Mouse (Mus musculus) lung, embryonic 14.5 days (tissue): Measurements from ENCODE around the gene Vmn1r13. TPM values are rescaled to one million over a fixed set of nuclear protein-coding genes. Genes with fewer than 3 reads are reported as not detected.
"Not testable (repeated sequence)": the region's sequence is repeated elsewhere in the genome, so short reads cannot be mapped to it uniquely, and the experiment has no call there.

Experiments used
- ATAC-seq: fragments of 200-750 bp; cut with Nextera tagmentation; 2 replicates; pipeline ENCODE4 v1.8.0; 2017; ENCODE audit warnings: mild to moderate bottlenecking, moderate TSS enrichment, moderate library complexity; ENCODE audit not compliant: insufficient read depth
- DNase-seq: peaks from one replicate; pipeline ENCODE4 v3.0.0-alpha.2; 2015
- H3K27ac ChIP-seq: fragments of 300-500 bp; sonication (generic); 2 replicates; pipeline ENCODE4 v1.5.1; 2014; ENCODE audit warnings: low read depth, mild to moderate bottlenecking, moderate library complexity
- H3K27me3 ChIP-seq: fragments of 300-500 bp; sonication (generic); 2 replicates; pipeline ENCODE4 v1.6.1; 2014; ENCODE audit warnings: low read length, control low read depth; ENCODE audit not compliant: insufficient read depth
- H3K36me3 ChIP-seq: fragments of 300-500 bp; sonication (generic); 2 replicates; pipeline ENCODE4 v1.6.1; 2014; ENCODE audit warnings: control low read depth; ENCODE audit not compliant: insufficient read depth
- H3K4me1 ChIP-seq: fragments of 300-500 bp; sonication (generic); 2 replicates; pipeline ENCODE4 v1.6.1; 2014; ENCODE audit warnings: antibody characterized with exemption, control low read depth; ENCODE audit not compliant: insufficient read depth
- H3K4me2 ChIP-seq: fragments of 300-500 bp; sonication (generic); 2 replicates; pipeline ENCODE4 v1.6.1; 2014; ENCODE audit warnings: mild to moderate bottlenecking
- H3K4me3 ChIP-seq: fragments of 300-500 bp; sonication (generic); 2 replicates; pipeline ENCODE4 v1.5.1; 2014; ENCODE audit warnings: low read depth, low read length
- H3K9ac ChIP-seq: fragments of 300-500 bp; sonication (generic); 2 replicates; pipeline ENCODE4 v1.6.1; 2014
- H3K9me3 ChIP-seq: fragments of 300-500 bp; sonication (generic); 2 replicates; pipeline ENCODE4 v1.6.1; 2016; ENCODE audit warnings: low read depth, low read length, control low read depth
- CTCF ChIP-seq: IDR thresholded peaks from 2 replicates; pipeline ENCODE4 v1.5.1; 2016; ENCODE audit warnings: antibody characterized with exemption, low read depth
- WGBS: fragments of 180-500 bp; shearing (Covaris S2); extraction: QIAGEN DNeasy Blood & Tissue Kit; methylation state at CpG from one replicate; pipeline ENCODE4 v1.1.7; 2014; 5-methylcytosine and 5-hydroxymethylcytosine counted together
- polyA plus RNA-seq: library from polyadenylated mRNA; unstranded; fragments of >200 nt; fragmentation: Nextera tagmentation; extraction: Ambion mirVana; gene quantifications from 2 replicates; pipeline ENCODE4 v1.2.1, GENCODE M21; 2014

Vmn1r13 gene
- polyA plus RNA-seq: not detected in 2 replicates

GRCm38 (mm10) chr6:57202990-57203389, at the start of gene Vmn1r13:
Gene Vmn1r13 (plus strand): TSS chr6:57203290.
- H3K36me3 ChIP-seq, H3K4me2 ChIP-seq, H3K9ac ChIP-seq, H3K4me3 ChIP-seq, H3K27ac ChIP-seq, ATAC-seq, DNase-seq, H3K9me3 ChIP-seq, H3K4me1 ChIP-seq, H3K27me3 ChIP-seq: not testable (repeated sequence)
- 92% methylated on average over 1 of the region's 1 CpGs for WGBS

GRCm38 (mm10) chr6:57156619-57157018, 46.5 kb upstream of the Vmn1r13 start, which contains the start of gene Vmn1r12:
Gene Vmn1r12 (plus strand): TSS chr6:57156919.
- no peak within 1 kb of the TSS for H3K4me2 ChIP-seq
- no peaks in the 10 kb centered on the region for H3K27me3 ChIP-seq
- no peaks in the 10 kb centered on the region for H3K4me1 ChIP-seq
- no peak for TF ChIP-seq CTCF
- H3K36me3 ChIP-seq: no peaks in the 10 kb centered on the region
- H3K9me3 ChIP-seq: no peaks in the 10 kb centered on the region
- no peak within 1 kb of the TSS for H3K9ac ChIP-seq
- 79% methylated on average over 2 of the region's 2 CpGs for WGBS
- H3K27ac ChIP-seq: no peak within 1 kb of the TSS
- no peak for DNase-seq
- H3K4me3 ChIP-seq: no peak within 1 kb of the TSS
- ATAC-seq: no peak

- not testable (repeated sequence) for H3K4me3 ChIP-seq, H3K27me3 ChIP-seq, ATAC-seq, H3K4me2 ChIP-seq, H3K36me3 ChIP-seq, H3K9ac ChIP-seq, H3K4me1 ChIP-seq, H3K9me3 ChIP-seq, H3K27ac ChIP-seq, DNase-seq
- 55% methylated on average over 3 of the region's 3 CpGs for WGBS
Observed at GRCm38 (mm10) chr6:57190016-57190415, 13.1 kb upstream of the Vmn1r13 start.

- 89% methylated on average over 3 of the region's 3 CpGs for WGBS
- H3K27ac ChIP-seq: no peak within 1 kb of the TSS
- no peak for TF ChIP-seq CTCF
- no peaks in the 10 kb centered on the region for H3K27me3 ChIP-seq
- H3K9ac ChIP-seq: no peak within 1 kb of the TSS
- H3K4me3 ChIP-seq: no peak within 1 kb of the TSS
- ATAC-seq: no peak
- no peak within 1 kb of the TSS for H3K4me2 ChIP-seq
- no peaks in the 10 kb centered on the region for H3K9me3 ChIP-seq
- no peaks in the 10 kb centered on the region for H3K36me3 ChIP-seq
- no peaks in the 10 kb centered on the region for H3K4me1 ChIP-seq
- DNase-seq: no peak
Observed at GRCm38 (mm10) chr6:57231386-57231785, 28.3 kb downstream of the Vmn1r13 start, which contains the start of gene Vmn1r14. Gene Vmn1r14 (plus strand): TSS chr6:57231686.

GRCm38 (mm10) chr6:57257652-57258051, 54.6 kb downstream of the Vmn1r13 start, which contains the start of gene Vmn1r15:
Gene Vmn1r15 (plus strand): TSS chr6:57257952.
- Histone ChIP-seq H3K4me1 (no peaks in the 10 kb centered on the region), H3K27me3 (no peaks in the 10 kb centered on the region), H3K9ac (no peak within 1 kb of the TSS), H3K4me2 (no peak within 1 kb of the TSS), H3K4me3 (no peak within 1 kb of the TSS), H3K36me3 (no peaks in the 10 kb centered on the region), H3K27ac (no peak within 1 kb of the TSS), H3K9me3 (no peaks in the 10 kb centered on the region)
- ATAC-seq (no peak), DNase-seq (no peak)
- WGBS: 80% methylated on average over 1 of the region's 1 CpGs
- TF ChIP-seq CTCF: no peak

GRCm38 (mm10) chr6:57260990-57261389, 57.9 kb downstream of the Vmn1r13 start:
- H3K9ac ChIP-seq: no peak overlapping the region
- H3K36me3 ChIP-seq: no peaks in the 10 kb centered on the region
- ATAC-seq: no peak
- H3K4me3 ChIP-seq: no peak overlapping the region
- no peak overlapping the region for H3K4me2 ChIP-seq
- no peaks in the 10 kb centered on the region for H3K27me3 ChIP-seq
- no peaks in the 10 kb centered on the region for H3K4me1 ChIP-seq
- no peak overlapping the region for H3K27ac ChIP-seq
- no peak for DNase-seq
- H3K9me3 ChIP-seq: no peaks in the 10 kb centered on the region
- no peak for TF ChIP-seq CTCF
- WGBS: 71% methylated on average over 2 of the region's 2 CpGs

Other genes with a start within 250 kb of the Vmn1r13 start
- not detected in 2 replicates for gene Vmn1r5, start 233.0 kb upstream of the Vmn1r13 start, polyA plus RNA-seq
- gene Vmn1r6, start 206.0 kb upstream of the Vmn1r13 start, polyA plus RNA-seq: not detected in 2 replicates
- not detected in 2 replicates for gene Vmn1r7, start 178.0 kb upstream of the Vmn1r13 start, polyA plus RNA-seq
- gene Vmn1r8, start 171.0 kb upstream of the Vmn1r13 start, polyA plus RNA-seq: not detected in 2 replicates
- gene Vmn1r9, start 136.5 kb upstream of the Vmn1r13 start, polyA plus RNA-seq: not detected in 2 replicates
- gene Vmn1r10, start 93.8 kb upstream of the Vmn1r13 start, polyA plus RNA-seq: not detected in 2 replicates
- not detected in 2 replicates for gene Vmn1r11, start 69.8 kb upstream of the Vmn1r13 start, polyA plus RNA-seq
- gene Vmn1r12, start 46.4 kb upstream of the Vmn1r13 start, polyA plus RNA-seq: not detected in 2 replicates
- gene Vmn1r14, start 28.4 kb downstream of the Vmn1r13 start, polyA plus RNA-seq: not detected in 2 replicates
- not detected in 2 replicates for gene Vmn1r15, start 54.7 kb downstream of the Vmn1r13 start, polyA plus RNA-seq
- not detected in 2 replicates for gene Vmn1r16, start 126.2 kb downstream of the Vmn1r13 start, polyA plus RNA-seq
- not detected in 2 replicates for gene Vmn1r17, start 160.4 kb downstream of the Vmn1r13 start, polyA plus RNA-seq
- not detected in 2 replicates for gene Vmn1r18, start 192.5 kb downstream of the Vmn1r13 start, polyA plus RNA-seq
- not detected in 2 replicates for gene Vmn1r19, start 200.5 kb downstream of the Vmn1r13 start, polyA plus RNA-seq
- not detected in 2 replicates for gene Vmn1r20, start 225.6 kb downstream of the Vmn1r13 start, polyA plus RNA-seq